Mouse (Mus musculus) urinary bladder, adult 2 months (tissue): ENCODE results near the gene 4930558C23Rik. TPM values are rescaled to one million over a fixed set of nuclear protein-coding genes. Genes with fewer than 3 reads are reported as not detected.
"Not testable (repeated sequence)": the region's sequence is repeated elsewhere in the genome, so short reads cannot be mapped to it uniquely, and the experiment has no call there.

Experiments
- DNase-seq: peaks from one replicate; pipeline ENCODE4 v3.0.0; 2022; ENCODE audit warnings: low spot score
- polyA plus RNA-seq: library from polyadenylated mRNA; depleted of rRNA; stranded (reverse); fragments of >200 nt; gene quantifications from 2 replicates; pipeline ENCODE4 v1.2.3, GENCODE M21; 2012; rRNA removed

The 4930558C23Rik gene
- not detected in 2 replicates for polyA plus RNA-seq

- no peak for DNase-seq
Observed at GRCm38 (mm10) chr3:95402741-95403140, at the start of gene 4930558C23Rik. 4930558C23Rik (minus strand) TSS chr3:95402841.

- no peak for DNase-seq
Observed at GRCm38 (mm10) chr3:95450915-95451314, 48.3 kb upstream of the 4930558C23Rik start.

- DNase-seq: no peak
Observed at GRCm38 (mm10) chr3:95450408-95450807, 47.8 kb upstream of the 4930558C23Rik start.

- DNase-seq: no peak
Observed at GRCm38 (mm10) chr3:95445311-95445710, 42.7 kb upstream of the 4930558C23Rik start.

- DNase-seq: no peak
Observed at GRCm38 (mm10) chr3:95442406-95443117, 39.9 kb upstream of the 4930558C23Rik start.

GRCm38 (mm10) chr3:95439670-95440069 lies 37.0 kb upstream of the 4930558C23Rik start:
- no peak for DNase-seq

- DNase-seq: not testable (repeated sequence)
Observed at GRCm38 (mm10) chr3:95438636-95439035, 36.0 kb upstream of the 4930558C23Rik start.

- DNase-seq: no peak
Observed at GRCm38 (mm10) chr3:95435561-95435960, 32.9 kb upstream of the 4930558C23Rik start.

- DNase-seq: no peak
Observed at GRCm38 (mm10) chr3:95434983-95435370, 32.3 kb upstream of the 4930558C23Rik start.

- DNase-seq: peak; percentile 85
Observed at GRCm38 (mm10) chr3:95434136-95434982, 31.7 kb upstream of the 4930558C23Rik start, which contains the start of gene Arnt. Arnt (plus strand) TSS chr3:95434388.

GRCm38 (mm10) chr3:95433301-95433915 lies 30.8 kb upstream of the 4930558C23Rik start:
- no peak for DNase-seq

- not testable (repeated sequence) for DNase-seq
Observed at GRCm38 (mm10) chr3:95428423-95428822, 25.8 kb upstream of the 4930558C23Rik start.

- not testable (repeated sequence) for DNase-seq
Observed at GRCm38 (mm10) chr3:95427891-95428238, 25.2 kb upstream of the 4930558C23Rik start.

GRCm38 (mm10) chr3:95427117-95427890 lies 24.7 kb upstream of the 4930558C23Rik start:
- not testable (repeated sequence) for DNase-seq

GRCm38 (mm10) chr3:95426476-95426875 lies 23.8 kb upstream of the 4930558C23Rik start:
- not testable (repeated sequence) for DNase-seq

- no peak for DNase-seq
Observed at GRCm38 (mm10) chr3:95417866-95418265, 15.2 kb upstream of the 4930558C23Rik start.

- no peak for DNase-seq
Observed at GRCm38 (mm10) chr3:95412268-95412667, 9.6 kb upstream of the 4930558C23Rik start.

- DNase-seq: no peak
Observed at GRCm38 (mm10) chr3:95408852-95409251, 6.2 kb upstream of the 4930558C23Rik start.

- no peak for DNase-seq
Observed at GRCm38 (mm10) chr3:95407728-95408127, 5.1 kb upstream of the 4930558C23Rik start.

- no peak for DNase-seq
Observed at GRCm38 (mm10) chr3:95394385-95394784, 8.3 kb downstream of the 4930558C23Rik start.

GRCm38 (mm10) chr3:95385401-95386075 lies 17.1 kb downstream of the 4930558C23Rik start:
- no peak for DNase-seq
